Mouse (Mus musculus) cortical plate, adult 2 months (tissue): ENCODE results near the gene Tectb.

ENCODE experiments used
- CTCF ChIP-seq: fragments of 200-500 bp; IDR thresholded peaks from 2 replicates; pipeline ENCODE4 v1.5.1; 2011; ENCODE audit warnings: mild to moderate bottlenecking, control low read depth, low read length; ENCODE audit not compliant: insufficient read depth; ENCODE audit errors: extremely low read depth
- POLR2A ChIP-seq: fragments of 200-500 bp; IDR thresholded peaks from 2 replicates; pipeline ENCODE4 v1.6.1; 2011; ENCODE audit warnings: mild to moderate bottlenecking, low read length, control low read depth; ENCODE audit not compliant: insufficient read depth; ENCODE audit errors: extremely low read depth

DNA sequence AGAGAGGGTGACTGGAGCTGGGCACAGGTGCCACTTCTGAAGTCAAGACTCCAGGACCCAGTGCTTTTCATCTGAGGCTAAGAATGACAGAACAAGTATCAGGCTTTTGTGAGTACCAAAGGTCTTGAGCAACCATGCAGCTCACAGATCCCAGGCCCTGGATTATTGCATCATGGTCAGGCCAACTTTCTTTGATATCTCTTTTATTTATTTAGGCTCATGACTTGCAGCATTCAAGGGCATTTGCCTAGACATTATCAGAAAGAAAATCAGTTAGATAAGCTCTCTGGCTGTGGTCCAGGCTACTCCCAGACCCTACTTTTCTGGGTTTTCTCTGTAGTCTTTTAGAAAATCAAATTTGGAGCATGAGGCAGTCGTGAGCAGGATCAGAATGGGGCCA is 48.8 kb upstream of the Tectb start:
- no peak for TF ChIP-seq CTCF
- no peak for TF ChIP-seq POLR2A
